Mouse (Mus musculus) liver, adult 2 months (tissue): ENCODE data around the gene Cntn1. TPM values are rescaled to one million over a fixed set of nuclear protein-coding genes. Genes with fewer than 3 reads are reported as not detected.

Experiments used
- DNase-seq: peaks from one replicate; pipeline ENCODE4 v3.0.0-alpha.2; 2011; ENCODE audit warnings: low read depth, low spot score; ENCODE audit errors: extremely low read depth
- H3K27ac ChIP-seq: fragments of 200-500 bp; replicated peaks from 2 replicates; pipeline ENCODE4 v1.5.1; 2012; ENCODE audit warnings: low read depth, mild to moderate bottlenecking, control low read depth, inconsistent platforms, low read length; ENCODE audit not compliant: insufficient read depth
- H3K27me3 ChIP-seq: fragments of 200-500 bp; 2 replicates; pipeline ENCODE4 v1.6.1; 2012; ENCODE audit warnings: mild to moderate bottlenecking, moderate library complexity, low read length, inconsistent platforms; ENCODE audit not compliant: control insufficient read depth, insufficient read depth
- H3K36me3 ChIP-seq: fragments of 200-500 bp; 2 replicates; pipeline ENCODE4 v1.6.1; 2012; ENCODE audit warnings: low read length, inconsistent platforms; ENCODE audit not compliant: control insufficient read depth, insufficient read depth
- H3K4me1 ChIP-seq: fragments of 200-500 bp; 2 replicates; pipeline ENCODE4 v1.6.1; 2011; ENCODE audit warnings: low read length; ENCODE audit not compliant: control insufficient read depth, insufficient read depth
- H3K4me3 ChIP-seq: fragments of 200-500 bp; 2 replicates; pipeline ENCODE4 v1.5.1; 2011; ENCODE audit warnings: low read depth, mild to moderate bottlenecking, control low read depth, low read length, moderate library complexity; ENCODE audit not compliant: insufficient read depth
- H3K79me2 ChIP-seq: fragments of 200-500 bp; 2 replicates; pipeline ENCODE4 v1.6.1; 2012; ENCODE audit warnings: inconsistent platforms, mild to moderate bottlenecking, low read length, moderate library complexity; ENCODE audit not compliant: control insufficient read depth, insufficient read depth
- H3K9ac ChIP-seq: fragments of 200-500 bp; 2 replicates; pipeline ENCODE4 v1.6.1; 2012; ENCODE audit warnings: low read depth, mild to moderate bottlenecking, control low read depth, inconsistent platforms, low read length
- CTCF ChIP-seq: fragments of 200-500 bp; IDR thresholded peaks from 2 replicates; pipeline ENCODE4 v1.5.1; 2011; ENCODE audit warnings: low read depth, low read length, control low read depth
- POLR2A ChIP-seq: fragments of 200-500 bp; IDR thresholded peaks from 2 replicates; pipeline ENCODE4 v1.6.1; 2011; ENCODE audit warnings: low read length, control low read depth; ENCODE audit not compliant: insufficient read depth; ENCODE audit errors: extremely low read depth
- WGBS: fragments of 180-500 bp; shearing (Covaris S2); methylation state at CpG from one replicate; pipeline ENCODE4 v1.1.7; 2018; 5-methylcytosine and 5-hydroxymethylcytosine counted together
- polyA plus RNA-seq: library from polyadenylated mRNA; depleted of rRNA; stranded (reverse); fragments of >200 nt; gene quantifications from 2 replicates; pipeline ENCODE4 v1.2.3, GENCODE M21; 2012
- total RNA-seq: library from RNA; depleted of rRNA; stranded (reverse); fragments of >200 nt; gene quantifications from 2 replicates; pipeline ENCODE4 v1.2.3, GENCODE M21; 2014

Gene Cntn1
- total and polyA plus RNA-seq, 2 experiments: not detected

GRCm38 (mm10) chr15:92264980-92265707 is 214.2 kb downstream of the Cntn1 start:
- TF ChIP-seq CTCF: peak; percentile 50
- TF ChIP-seq POLR2A: no peak
- no peak overlapping the region for H3K9ac ChIP-seq
- peak; percentile 44 for DNase-seq
- no peaks in the 10 kb centered on the region for H3K36me3 ChIP-seq
- H3K27me3 ChIP-seq: no peaks in the 10 kb centered on the region
- no peaks in the 10 kb centered on the region for H3K4me1 ChIP-seq
- no peaks in the 10 kb centered on the region for H3K79me2 ChIP-seq
- H3K27ac ChIP-seq: no peak overlapping the region
- 31% methylated on average over 7 of the region's 7 CpGs for WGBS
- H3K4me3 ChIP-seq: no peak overlapping the region

DNA sequence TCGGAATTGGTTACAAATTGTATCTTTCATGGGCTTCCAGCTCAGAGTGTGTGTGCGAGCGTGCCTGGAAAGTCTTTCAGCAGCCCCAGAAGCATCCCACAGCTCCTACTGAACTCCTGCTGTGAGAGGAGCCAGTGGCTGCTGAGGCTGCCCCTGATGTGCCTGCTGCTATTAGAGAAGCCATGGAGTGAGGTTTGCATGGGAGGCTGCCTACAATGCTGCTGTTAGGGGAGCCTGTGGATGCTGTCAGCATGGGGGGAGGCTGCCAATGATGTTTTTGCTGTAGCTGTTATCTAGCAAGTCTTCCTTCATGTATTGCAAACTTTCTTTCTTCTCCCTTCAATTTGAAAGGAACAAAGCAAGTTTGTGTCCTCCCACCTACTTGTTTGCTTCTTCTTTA is 217.4 kb downstream of the Cntn1 start:
- no peak for DNase-seq
- Histone ChIP-seq H3K4me3 (no peak overlapping the region), H3K27me3 (no peaks in the 10 kb centered on the region), H3K9ac (no peak overlapping the region), H3K4me1 (no peaks in the 10 kb centered on the region), H3K36me3 (no peaks in the 10 kb centered on the region), H3K27ac (no peak overlapping the region), H3K79me2 (no peaks in the 10 kb centered on the region)
- 47% methylated on average over 3 of the region's 3 CpGs for WGBS
- TF ChIP-seq POLR2A (no peak), CTCF (no peak)

- H3K4me3 ChIP-seq: no peak overlapping the region
- H3K27ac ChIP-seq: no peak overlapping the region
- TF ChIP-seq POLR2A (no peak), CTCF (no peak)
- H3K4me1 ChIP-seq: no peaks in the 10 kb centered on the region
- no peak for DNase-seq
- H3K79me2 ChIP-seq: no peaks in the 10 kb centered on the region
- WGBS: 79% methylated on average over 18 of the region's 18 CpGs
- H3K9ac ChIP-seq: no peak overlapping the region
- no peaks in the 10 kb centered on the region for H3K36me3 ChIP-seq
- no peaks in the 10 kb centered on the region for H3K27me3 ChIP-seq
Observed at GRCm38 (mm10) chr15:92268741-92269322, 217.9 kb downstream of the Cntn1 start.

GRCm38 (mm10) chr15:92271801-92272365 is 220.9 kb downstream of the Cntn1 start:
- no peaks in the 10 kb centered on the region for H3K36me3 ChIP-seq
- no peak overlapping the region for H3K4me3 ChIP-seq
- no peak for DNase-seq
- no peak overlapping the region for H3K9ac ChIP-seq
- H3K4me1 ChIP-seq: no peaks in the 10 kb centered on the region
- no peaks in the 10 kb centered on the region for H3K79me2 ChIP-seq
- H3K27ac ChIP-seq: no peak overlapping the region
- TF ChIP-seq CTCF (no peak), POLR2A (no peak)
- no peaks in the 10 kb centered on the region for H3K27me3 ChIP-seq
- WGBS: 78% methylated on average over 6 of the region's 6 CpGs

GRCm38 (mm10) chr15:92276826-92277225 is 225.9 kb downstream of the Cntn1 start:
- no peak overlapping the region for H3K9ac ChIP-seq
- H3K36me3 ChIP-seq: no peaks in the 10 kb centered on the region
- H3K27ac ChIP-seq: no peak overlapping the region
- no peak for DNase-seq
- no peaks in the 10 kb centered on the region for H3K79me2 ChIP-seq
- no peaks in the 10 kb centered on the region for H3K27me3 ChIP-seq
- TF ChIP-seq CTCF (no peak), POLR2A (no peak)
- no peaks in the 10 kb centered on the region for H3K4me1 ChIP-seq
- 44% methylated on average over 4 of the region's 4 CpGs for WGBS
- H3K4me3 ChIP-seq: no peak overlapping the region

DNA sequence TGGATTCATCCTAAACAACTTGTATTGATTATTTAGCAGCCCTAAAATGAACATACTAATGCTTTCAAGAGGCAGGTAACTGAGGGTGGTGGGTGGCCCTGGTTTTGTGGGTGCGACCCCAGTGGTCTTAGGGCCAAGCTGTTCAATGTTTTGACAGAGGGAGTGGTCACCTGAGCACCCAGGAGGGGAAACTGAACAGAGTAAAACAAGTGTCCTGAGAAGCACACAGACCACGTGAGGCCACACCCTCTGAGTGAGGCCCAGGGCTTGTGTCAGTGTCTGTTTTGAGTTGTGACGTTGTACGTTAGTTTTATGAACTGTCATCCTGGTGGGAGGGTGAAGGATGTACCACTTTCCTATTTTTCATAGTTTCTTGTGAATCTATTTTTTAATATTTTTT is 227.0 kb downstream of the Cntn1 start:
- WGBS: 77% methylated on average over 4 of the region's 4 CpGs

More for the DNA sequence above, 227.0 kb downstream of the Cntn1 start:
- Histone ChIP-seq H3K4me3 (no peak overlapping the region), H3K27ac (no peak overlapping the region), H3K27me3 (no peaks in the 10 kb centered on the region), H3K4me1 (no peaks in the 10 kb centered on the region), H3K79me2 (no peaks in the 10 kb centered on the region), H3K9ac (no peak overlapping the region), H3K36me3 (no peaks in the 10 kb centered on the region)
- TF ChIP-seq CTCF (no peak), POLR2A (no peak)
- DNase-seq: no peak
